Mouse (Mus musculus): ENCODE data around the gene Gfi1b. TPM values are rescaled to one million over a fixed set of nuclear protein-coding genes. Genes with fewer than 3 reads are reported as not detected.
A peak's percentile ranks its signal among the peaks of the same experiment; 100 is the strongest.

Gene Gfi1b
- polyA plus RNA-seq, 1 experiment from 2014 or later = 0.80 TPM

DNA sequence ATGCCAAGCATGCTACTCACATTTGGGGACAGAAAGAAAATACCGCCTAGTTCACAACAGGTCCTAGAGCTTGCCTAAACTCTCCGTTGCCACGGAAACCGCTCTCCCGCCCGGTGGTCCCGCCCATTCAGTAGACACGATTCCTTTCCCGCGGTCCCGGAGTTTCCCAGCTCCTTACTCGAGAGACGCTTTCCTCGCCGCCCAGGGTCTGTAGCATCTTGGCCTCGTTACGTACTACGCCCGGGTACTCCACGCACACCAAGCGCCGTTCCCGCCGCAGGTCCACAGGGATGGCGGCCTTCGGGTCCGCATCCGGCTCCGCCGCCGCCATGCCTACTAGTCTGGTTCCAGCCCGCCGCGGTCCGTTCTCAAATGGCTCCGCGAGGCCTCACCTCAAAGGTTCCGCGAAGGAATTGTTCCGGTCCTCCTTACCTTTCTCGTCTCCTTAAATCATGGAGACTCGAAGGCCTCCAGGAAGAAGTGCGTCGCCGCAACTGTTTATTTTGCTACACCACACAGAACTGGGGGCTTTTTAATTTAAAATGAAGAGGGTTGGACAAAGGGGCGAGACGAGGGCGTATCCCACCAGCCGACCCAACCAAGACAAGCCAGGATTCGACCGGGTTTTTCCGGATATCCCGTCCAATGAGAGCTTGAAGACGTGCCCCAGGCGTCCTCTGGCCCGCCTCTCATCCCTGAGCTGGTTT lies 39.0 kb downstream of the Gfi1b start:
- H3K9ac ChIP-seq (ENCODE audit: low read length) = peak overlapping the region; percentile 78
- WGBS = under 1% methylated on average over 56 of the region's 56 CpGs
- H3K27ac ChIP-seq (ENCODE audit: low read length) = peak overlapping the region; percentile 92
- peak overlapping the region; percentile 59 for H3K4me2 ChIP-seq (ENCODE audit: low read depth, low read length)
- H3K4me3 ChIP-seq (ENCODE audit: low read length) = peak overlapping the region; percentile 82
- no peaks in the 10 kb centered on the region for H3K9me3 ChIP-seq (ENCODE audit: control insufficient read depth, low read length)
- H3K36me3 ChIP-seq (ENCODE audit: control insufficient read depth, insufficient read depth, low read length) = peaks cover 3% of the 10 kb centered on the region; the same call in 1 of the 2 replicates
- H3K4me1 ChIP-seq (replicated peaks; ENCODE audit: control insufficient read depth, insufficient read depth, low read length) = peaks cover 12% of the 10 kb centered on the region
- no peaks in the 10 kb centered on the region for H3K27me3 ChIP-seq (ENCODE audit: control insufficient read depth, insufficient read depth, low read depth, low read length)
- ATAC-seq (ENCODE audit: low read depth) = peak; percentile 96

GRCm38 (mm10) chr2:28578003-28578402 lies 43.8 kb downstream of the Gfi1b start:
- Histone ChIP-seq H3K4me2 (ENCODE audit: low read depth, low read length) (no peak overlapping the region), H3K9ac (ENCODE audit: low read length) (no peak overlapping the region), H3K4me3 (ENCODE audit: low read length) (no peak overlapping the region), H3K9me3 (ENCODE audit: control insufficient read depth, low read length) (no peaks in the 10 kb centered on the region), H3K27ac (ENCODE audit: low read length) (no peak overlapping the region), H3K4me1 (replicated peaks; ENCODE audit: control insufficient read depth, insufficient read depth, low read length) (peaks cover 7% of the 10 kb centered on the region; the same call in 1 of the 2 replicates), H3K36me3 (ENCODE audit: control insufficient read depth, insufficient read depth, low read length) (peaks cover 21% of the 10 kb centered on the region), H3K27me3 (ENCODE audit: control insufficient read depth, insufficient read depth, low read depth, low read length) (no peaks in the 10 kb centered on the region)
- no peak for ATAC-seq (ENCODE audit: low read depth)
- 57% methylated on average over 5 of the region's 5 CpGs for WGBS

DNA sequence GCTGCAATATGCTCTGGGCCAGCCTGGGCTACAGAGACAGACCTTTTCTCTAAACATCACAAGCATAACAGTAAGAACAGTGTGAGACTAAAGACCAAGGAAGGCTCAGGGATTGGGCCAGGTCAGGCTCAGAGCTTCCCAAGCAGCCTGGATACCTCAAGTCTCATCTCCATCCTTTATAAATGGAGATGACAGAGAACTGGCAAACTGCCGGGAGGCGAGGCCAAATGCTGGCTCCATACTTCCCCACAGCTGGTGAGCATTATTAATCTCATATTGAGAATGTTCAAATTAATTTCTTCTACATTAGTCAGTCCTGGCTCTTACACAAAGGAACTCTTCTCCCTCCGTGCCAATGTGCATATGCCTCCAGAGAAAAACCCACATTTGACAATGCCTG lies 45.0 kb downstream of the Gfi1b start:
- Histone ChIP-seq H3K4me3 (ENCODE audit: low read length) (no peak overlapping the region), H3K9me3 (ENCODE audit: control insufficient read depth, low read length) (no peaks in the 10 kb centered on the region), H3K9ac (ENCODE audit: low read length) (no peak overlapping the region), H3K36me3 (ENCODE audit: control insufficient read depth, insufficient read depth, low read length) (peaks cover 33% of the 10 kb centered on the region), H3K27ac (ENCODE audit: low read length) (no peak overlapping the region), H3K27me3 (ENCODE audit: control insufficient read depth, insufficient read depth, low read depth, low read length) (no peaks in the 10 kb centered on the region), H3K4me1 (replicated peaks; ENCODE audit: control insufficient read depth, insufficient read depth, low read length) (peaks cover 4% of the 10 kb centered on the region; the same call in 1 of the 2 replicates), H3K4me2 (ENCODE audit: low read depth, low read length) (no peak overlapping the region)
- 70% methylated on average over 3 of the region's 3 CpGs for WGBS
- peak; percentile 64 for ATAC-seq (ENCODE audit: low read depth)

GRCm38 (mm10) chr2:28575341-28575740 lies 46.4 kb downstream of the Gfi1b start:
- no peak overlapping the region for H3K4me3 ChIP-seq (ENCODE audit: low read length)
- H3K4me2 ChIP-seq (ENCODE audit: low read depth, low read length) = no peak overlapping the region
- no peaks in the 10 kb centered on the region for H3K27me3 ChIP-seq (ENCODE audit: control insufficient read depth, insufficient read depth, low read depth, low read length)
- peaks cover 39% of the 10 kb centered on the region for H3K36me3 ChIP-seq (ENCODE audit: control insufficient read depth, insufficient read depth, low read length)
- H3K4me1 ChIP-seq (replicated peaks; ENCODE audit: control insufficient read depth, insufficient read depth, low read length) = no peaks in the 10 kb centered on the region; the same call in 1 of the 2 replicates
- 70% methylated on average over 4 of the region's 4 CpGs for WGBS
- H3K27ac ChIP-seq (ENCODE audit: low read length) = no peak overlapping the region
- no peaks in the 10 kb centered on the region for H3K9me3 ChIP-seq (ENCODE audit: control insufficient read depth, low read length)
- ATAC-seq (ENCODE audit: low read depth) = no peak
- H3K9ac ChIP-seq (ENCODE audit: low read length) = no peak overlapping the region

GRCm38 (mm10) chr2:28569903-28570302 lies 51.9 kb downstream of the Gfi1b start:
- Histone ChIP-seq H3K4me1 (replicated peaks; ENCODE audit: control insufficient read depth, insufficient read depth, low read length) (no peaks in the 10 kb centered on the region; the same call in 1 of the 2 replicates), H3K36me3 (ENCODE audit: control insufficient read depth, insufficient read depth, low read length) (peaks cover 61% of the 10 kb centered on the region), H3K9me3 (ENCODE audit: control insufficient read depth, low read length) (no peaks in the 10 kb centered on the region), H3K27ac (ENCODE audit: low read length) (no peak overlapping the region), H3K27me3 (ENCODE audit: control insufficient read depth, insufficient read depth, low read depth, low read length) (no peaks in the 10 kb centered on the region), H3K4me2 (ENCODE audit: low read depth, low read length) (no peak overlapping the region), H3K9ac (ENCODE audit: low read length) (no peak overlapping the region), H3K4me3 (ENCODE audit: low read length) (no peak overlapping the region)
- WGBS = 55% methylated on average over 2 of the region's 3 CpGs
- ATAC-seq (ENCODE audit: low read depth) = peak; percentile 83

GRCm38 (mm10) chr2:28566545-28566944 lies 55.2 kb downstream of the Gfi1b start:
- Histone ChIP-seq H3K4me2 (ENCODE audit: low read depth, low read length) (no peak overlapping the region), H3K9ac (ENCODE audit: low read length) (no peak overlapping the region), H3K27me3 (ENCODE audit: control insufficient read depth, insufficient read depth, low read depth, low read length) (no peaks in the 10 kb centered on the region), H3K4me1 (replicated peaks; ENCODE audit: control insufficient read depth, insufficient read depth, low read length) (no peaks in the 10 kb centered on the region; the same call in 1 of the 2 replicates), H3K27ac (ENCODE audit: low read length) (no peak overlapping the region), H3K4me3 (ENCODE audit: low read length) (no peak overlapping the region), H3K36me3 (ENCODE audit: control insufficient read depth, insufficient read depth, low read length) (peaks cover 37% of the 10 kb centered on the region), H3K9me3 (ENCODE audit: control insufficient read depth, low read length) (no peaks in the 10 kb centered on the region)
- 38% methylated on average over 5 of the region's 5 CpGs for WGBS
- ATAC-seq (ENCODE audit: low read depth) = no peak

DNA sequence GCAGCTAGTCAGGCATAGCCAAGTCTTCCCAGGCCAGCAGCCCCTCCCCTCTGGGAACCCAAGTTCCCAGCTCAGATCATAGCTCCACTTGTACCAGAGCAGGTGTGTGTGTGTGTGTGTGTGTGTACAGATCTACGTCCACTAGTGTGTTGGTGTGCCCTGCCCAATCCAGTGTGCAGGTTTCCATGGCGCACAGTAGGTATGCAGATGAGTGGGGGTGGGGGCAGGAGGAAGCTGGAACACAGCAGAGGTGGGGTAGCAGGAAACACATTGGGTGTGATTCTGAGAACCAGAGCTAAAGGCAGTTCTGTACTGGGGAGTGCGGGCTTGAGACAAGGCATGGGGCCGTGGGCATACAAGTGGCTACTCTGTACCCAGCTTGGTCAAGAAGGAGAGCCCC lies 57.4 kb downstream of the Gfi1b start:
- H3K27ac ChIP-seq (ENCODE audit: low read length) = no peak overlapping the region
- H3K4me3 ChIP-seq (ENCODE audit: low read length) = no peak overlapping the region
- H3K9me3 ChIP-seq (ENCODE audit: control insufficient read depth, low read length) = no peaks in the 10 kb centered on the region
- 79% methylated on average over 4 of the region's 4 CpGs for WGBS
- no peaks in the 10 kb centered on the region for H3K27me3 ChIP-seq (ENCODE audit: control insufficient read depth, insufficient read depth, low read depth, low read length)
- H3K4me2 ChIP-seq (ENCODE audit: low read depth, low read length) = no peak overlapping the region
- H3K9ac ChIP-seq (ENCODE audit: low read length) = no peak overlapping the region
- no peak for ATAC-seq (ENCODE audit: low read depth)
- H3K36me3 ChIP-seq (ENCODE audit: control insufficient read depth, insufficient read depth, low read length) = peaks cover 31% of the 10 kb centered on the region
- H3K4me1 ChIP-seq (replicated peaks; ENCODE audit: control insufficient read depth, insufficient read depth, low read length) = no peaks in the 10 kb centered on the region; the same call in 1 of the 2 replicates

GRCm38 (mm10) chr2:28563830-28564229 lies 58.0 kb downstream of the Gfi1b start:
- no peak for ATAC-seq (ENCODE audit: low read depth)
- no peak overlapping the region for H3K4me2 ChIP-seq (ENCODE audit: low read depth, low read length)

DNA sequence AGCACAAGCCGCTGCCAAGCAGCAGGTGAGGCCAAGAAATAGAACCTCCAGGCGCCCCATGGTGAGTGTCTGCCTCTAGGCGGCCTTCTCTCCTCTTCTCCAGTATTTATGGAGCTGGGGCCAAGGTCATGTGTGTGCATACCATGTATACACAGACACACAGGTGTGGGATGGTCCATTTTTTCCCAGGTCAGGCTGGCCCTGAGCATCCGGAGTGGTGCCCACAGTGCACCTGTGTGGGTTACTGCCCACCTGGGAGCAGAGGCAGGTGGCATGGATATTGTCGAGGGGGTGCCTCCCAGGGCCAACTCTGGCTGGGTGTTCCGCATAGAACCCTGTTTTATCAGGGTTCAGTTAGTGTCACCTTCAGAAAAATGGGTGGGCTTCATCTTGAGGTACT lies 58.5 kb downstream of the Gfi1b start, which contains the start of gene Cel:
TSS of gene Cel (minus strand) at position 101 of the 400 bp plus-strand sequence.
- Histone ChIP-seq H3K27me3 (ENCODE audit: control insufficient read depth, insufficient read depth, low read depth, low read length) (no peaks in the 10 kb centered on the region), H3K4me3 (ENCODE audit: low read length) (no peak within 1 kb of the TSS), H3K9me3 (ENCODE audit: control insufficient read depth, low read length) (no peaks in the 10 kb centered on the region), H3K36me3 (ENCODE audit: control insufficient read depth, insufficient read depth, low read length) (peaks cover 26% of the 10 kb centered on the region), H3K4me1 (replicated peaks; ENCODE audit: control insufficient read depth, insufficient read depth, low read length) (no peaks in the 10 kb centered on the region; the same call in 1 of the 2 replicates), H3K4me2 (ENCODE audit: low read depth, low read length) (no peak within 1 kb of the TSS), H3K27ac (ENCODE audit: low read length) (no peak within 1 kb of the TSS), H3K9ac (ENCODE audit: low read length) (no peak within 1 kb of the TSS)
- 49% methylated on average over 6 of the region's 6 CpGs for WGBS
- ATAC-seq (ENCODE audit: low read depth) = no peak

More at GRCm38 (mm10) chr2:28563830-28564229, 58.0 kb downstream of the Gfi1b start:
- Histone ChIP-seq H3K9ac (ENCODE audit: low read length) (no peak overlapping the region), H3K9me3 (ENCODE audit: control insufficient read depth, low read length) (no peaks in the 10 kb centered on the region), H3K27ac (ENCODE audit: low read length) (no peak overlapping the region), H3K27me3 (ENCODE audit: control insufficient read depth, insufficient read depth, low read depth, low read length) (no peaks in the 10 kb centered on the region), H3K4me1 (replicated peaks; ENCODE audit: control insufficient read depth, insufficient read depth, low read length) (no peaks in the 10 kb centered on the region; the same call in 1 of the 2 replicates), H3K36me3 (ENCODE audit: control insufficient read depth, insufficient read depth, low read length) (peaks cover 30% of the 10 kb centered on the region), H3K4me3 (ENCODE audit: low read length) (no peak overlapping the region)
